In genomic region chr19:41934124-41934523, GRCm38 (mm10) we compare ENCODE assay signal across 8 mouse cellular contexts. TPM values are rescaled to one million over a fixed set of nuclear protein-coding genes. Genes with fewer than 3 reads are reported as not detected.
DNase-seq lines count a peak whose midpoint lies in the region; TF ChIP-seq lines count a peak whose summit lies in the region.

No protein-coding gene starts in this region.

- peaks cover 49% of the 10 kb centered on the region for H3K36me3 ChIP-seq in heart, embryonic 10.5 days
- peaks cover 3 to 23% of the 10 kb centered on the region in 2 experiments for H3K36me3 ChIP-seq in MEL (ENCODE audit: control insufficient read depth in 1 of 2, insufficient read depth in 2 of 2, low read length in 2 of 2)
- peaks cover 53% of the 10 kb centered on the region for H3K36me3 ChIP-seq in hindbrain, embryonic 10.5 days

- H3K9me3 ChIP-seq in heart, embryonic 10.5 days: no peaks in the 10 kb centered on the region
- H3K9me3 ChIP-seq in MEL (replicated peaks; ENCODE audit: insufficient read depth, low read length): no peaks in the 10 kb centered on the region
- H3K9me3 ChIP-seq in hindbrain, embryonic 10.5 days: no peaks in the 10 kb centered on the region

- WGBS in heart, embryonic 10.5 days: 37% methylated on average over 6 of the region's 6 CpGs
- WGBS in hindbrain, embryonic 10.5 days: 45% methylated on average over 6 of the region's 6 CpGs

- peak overlapping the region; percentile 78 for H3K9ac ChIP-seq in MEL (ENCODE audit: control insufficient read depth, low read depth, low read length, poor library complexity, severe bottlenecking)

- H3K27me3 ChIP-seq in heart, embryonic 10.5 days (ENCODE audit: insufficient read depth, poor library complexity, severe bottlenecking): no peaks in the 10 kb centered on the region
- H3K27me3 ChIP-seq in MEL (ENCODE audit: control insufficient read depth in 1 of 2, insufficient read depth in 2 of 2, low read length in 2 of 2): no peaks in the 10 kb centered on the region
- no peaks in the 10 kb centered on the region for H3K27me3 ChIP-seq in hindbrain, embryonic 10.5 days (ENCODE audit: insufficient read depth, poor library complexity, severe bottlenecking)

- TF ChIP-seq RAD21 in MEL (IDR thresholded peaks at IDR 0.05; ENCODE audit: low read depth, low read length): no peak

- DNase-seq in heart, embryonic 10.5 days (ENCODE audit: low spot score): no peak
- DNase-seq in heart, adult 8-10 months (ENCODE audit: low spot score): no peak
- DNase-seq in MEL (ENCODE audit: low read depth, low spot score): peak; percentile 59
- DNase-seq in hindbrain, embryonic 10.5 days (ENCODE audit: low spot score): no peak
- DNase-seq in mesoderm, embryonic 11.5 days (ENCODE audit: low read depth, low spot score): peak; percentile 19
- DNase-seq in layer of hippocampus, adult 18-20 months (ENCODE audit: low spot score in 2 of 2): no peak
- DNase-seq in adrenal gland, adult (ENCODE audit: inconsistent age in 2 of 2, low spot score in 1 of 2): no peak
- DNase-seq in layer of hippocampus, postnatal 25 days (ENCODE audit: extremely low spot score in 1 of 2, low spot score in 1 of 2): no peak

- no peak for TF ChIP-seq CTCF in MEL (IDR thresholded peaks at IDR 0.05 in 2 of 3, conservative IDR thresholded peaks at IDR 0.05 in 1 of 3; ENCODE audit: control insufficient read depth in 1 of 3, insufficient read depth in 1 of 3, low read depth in 2 of 3, low read length in 3 of 3, poor library complexity in 1 of 3, severe bottlenecking in 1 of 3)

- H3K4me1 ChIP-seq in heart, embryonic 10.5 days: peaks cover 14% of the 10 kb centered on the region
- peaks cover 4 to 15% of the 10 kb centered on the region in 2 experiments for H3K4me1 ChIP-seq in MEL (ENCODE audit: control insufficient read depth in 1 of 2, insufficient read depth in 2 of 2, low read length in 2 of 2)
- H3K4me1 ChIP-seq in hindbrain, embryonic 10.5 days (replicated peaks): peaks cover 22% of the 10 kb centered on the region

- peaks cover 46% of the 10 kb centered on the region for H3K79me2 ChIP-seq in MEL (ENCODE audit: control insufficient read depth, insufficient read depth, low read length, poor library complexity)

- H3K4me3 ChIP-seq in heart, embryonic 10.5 days: peak overlapping the region; percentile 86
- H3K4me3 ChIP-seq in MEL (ENCODE audit: control insufficient read depth in 1 of 2, insufficient read depth in 1 of 2, low read depth in 2 of 2, low read length in 2 of 2): peak overlapping the region; percentile 75 to 81
- H3K4me3 ChIP-seq in hindbrain, embryonic 10.5 days: peak overlapping the region; percentile 91

- TF ChIP-seq EP300 in MEL (IDR thresholded peaks at IDR 0.05; ENCODE audit: low read depth in 1 of 2, low read length in 2 of 2): no peak; a peak in 1 of 4 replicates

- H3K27ac ChIP-seq in heart, embryonic 10.5 days: no peak overlapping the region
- no peak overlapping the region for H3K27ac ChIP-seq in MEL (ENCODE audit: control insufficient read depth, low read depth, low read length)
- peak overlapping the region; percentile 92 for H3K27ac ChIP-seq in hindbrain, embryonic 10.5 days

- TF ChIP-seq POLR2A in MEL (IDR thresholded peaks at IDR 0.05; ENCODE audit: control insufficient read depth in 1 of 2, insufficient read depth in 1 of 2, low read depth in 1 of 2, low read length in 2 of 2, poor library complexity in 1 of 2): no peak

TF ChIP-seq in MEL, 35 proteins besides CTCF, POLR2A, EP300 and RAD21:
- peak; percentile 42 for TF ChIP-seq TAL1 (IDR thresholded peaks at IDR 0.05; ENCODE audit: low read length)
- TF ChIP-seq ETS1 (IDR thresholded peaks at IDR 0.05; ENCODE audit: low read depth, low read length): no peak
- peak; percentile 21; the same call in 1 of the 2 replicates for TF ChIP-seq ZMIZ1 (IDR thresholded peaks at IDR 0.05; ENCODE audit: low read depth, low read length)
- TF ChIP-seq MXI1 (IDR thresholded peaks at IDR 0.05; ENCODE audit: low read depth, low read length): no peak
- no peak for TF ChIP-seq MAZ (IDR thresholded peaks at IDR 0.05; ENCODE audit: low read depth, low read length)
- no peak for TF ChIP-seq MEF2A (IDR thresholded peaks at IDR 0.05; ENCODE audit: extremely low read depth, insufficient replicate concordance, low read depth, low read length, poor library complexity, severe bottlenecking)
- TF ChIP-seq HCFC1 (IDR thresholded peaks at IDR 0.05; ENCODE audit: low read depth, low read length): no peak
- TF ChIP-seq NRF1 (IDR thresholded peaks at IDR 0.05; ENCODE audit: insufficient read depth, low read depth, low read length, poor library complexity, severe bottlenecking): no peak
- peak; percentile 43; the same call in 1 of the 2 replicates for TF ChIP-seq GATA1 (IDR thresholded peaks at IDR 0.05; ENCODE audit: low read depth, low read length)
- no peak for TF ChIP-seq GABPA (IDR thresholded peaks at IDR 0.05; ENCODE audit: low read depth, low read length)

RNA-seq across cellular contexts. Expression of gene Zdhhc16, which starts 0.8 kb away (rescaled TPM):
- 73.4 and 78.9 TPM in 2 replicates for polyA plus RNA-seq in heart, embryonic 10.5 days (2016; fragmentation: Nextera tagmentation; extraction: Ambion mirVana)
- total RNA-seq in heart, adult 8-10 months (2022): 10 to 100 TPM; 12.4 to 14.1 (median 13.1) TPM
- total RNA-seq in MEL (2012; rRNA removed): 95.2 and 99.2 TPM in 2 replicates
- 100 to 1,000 TPM in 1 of 2 experiments, not detected in 1; 128 TPM for polyA plus RNA-seq in MEL (2012; ENCODE audit: insufficient read depth in 1 of 2, insufficient read length in 2 of 2, low read depth in 1 of 2, low replicate concordance in 2 of 2, missing spikeins in 1 of 2)
- 87.1 and 92.5 TPM in 2 replicates for polyA plus RNA-seq in hindbrain, embryonic 10.5 days (2016; fragmentation: Nextera tagmentation; extraction: Ambion mirVana)
- 10 to 100 TPM; 34.6 to 38.8 TPM for total RNA-seq in layer of hippocampus, adult 18-20 months (2021)
- total RNA-seq in layer of hippocampus, postnatal 25 days (2021): 10 to 100 TPM; 46.4 to 50.9 TPM

RNA-seq across cellular contexts. Expression of gene Exosc1, which starts 0.9 kb away (rescaled TPM):
- polyA plus RNA-seq in heart, embryonic 10.5 days (2016; fragmentation: Nextera tagmentation; extraction: Ambion mirVana): 60.1 and 78.1 TPM in 2 replicates
- total RNA-seq in heart, adult 8-10 months (2022): 10 to 100 TPM; 11.9 to 14.7 (median 13.7) TPM
- 101 and 118 TPM in 2 replicates for total RNA-seq in MEL (2012; rRNA removed)
- 100 to 1,000 TPM; 162 to 390 TPM for polyA plus RNA-seq in MEL (2012; ENCODE audit: insufficient read depth in 1 of 2, insufficient read length in 2 of 2, low read depth in 1 of 2, low replicate concordance in 2 of 2, missing spikeins in 1 of 2)
- 75.5 and 92.1 TPM in 2 replicates for polyA plus RNA-seq in hindbrain, embryonic 10.5 days (2016; fragmentation: Nextera tagmentation; extraction: Ambion mirVana)
- total RNA-seq in layer of hippocampus, adult 18-20 months (2021): 10 to 100 TPM; 24.9 to 28.3 TPM
- total RNA-seq in layer of hippocampus, postnatal 25 days (2021): 10 to 100 TPM; 28.3 to 32.4 TPM

RNA-seq across cellular contexts. Expression of gene Pgam1, which starts 22.4 kb away (rescaled TPM):
- polyA plus RNA-seq in heart, embryonic 10.5 days (2016; fragmentation: Nextera tagmentation; extraction: Ambion mirVana): 1,222 and 1,272 TPM in 2 replicates
- 100 to 1,000 TPM in 3 of 4 experiments, 10 to 100 TPM in 1; 94.6 to 149 (median 113) TPM for total RNA-seq in heart, adult 8-10 months (2022)
- total RNA-seq in MEL (2012; rRNA removed): 267 and 714 TPM in 2 replicates
- polyA plus RNA-seq in MEL (2012; ENCODE audit: insufficient read depth in 1 of 2, insufficient read length in 2 of 2, low read depth in 1 of 2, low replicate concordance in 2 of 2, missing spikeins in 1 of 2): 100 to 1,000 TPM; 220 to 756 TPM
- polyA plus RNA-seq in hindbrain, embryonic 10.5 days (2016; fragmentation: Nextera tagmentation; extraction: Ambion mirVana): 900 and 1,138 TPM in 2 replicates
- 100 to 1,000 TPM; 541 to 553 TPM for total RNA-seq in layer of hippocampus, adult 18-20 months (2021)
- 100 to 1,000 TPM; 510 to 584 TPM for total RNA-seq in layer of hippocampus, postnatal 25 days (2021)

RNA-seq across cellular contexts. Expression of gene Rrp12, which starts 38.2 kb away (rescaled TPM):
- 25.1 and 25.8 TPM in 2 replicates for polyA plus RNA-seq in heart, embryonic 10.5 days (2016; fragmentation: Nextera tagmentation; extraction: Ambion mirVana)
- 10 to 100 TPM; 16.4 to 18.7 (median 18.5) TPM for total RNA-seq in heart, adult 8-10 months (2022)
- total RNA-seq in MEL (2012; rRNA removed): 93.8 and 106 TPM in 2 replicates
- 100 to 1,000 TPM in 1 of 2 experiments, 10 to 100 TPM in 1; 44.5 to 134 TPM for polyA plus RNA-seq in MEL (2012; ENCODE audit: insufficient read depth in 1 of 2, insufficient read length in 2 of 2, low read depth in 1 of 2, low replicate concordance in 2 of 2, missing spikeins in 1 of 2)
- 27.3 and 34.1 TPM in 2 replicates for polyA plus RNA-seq in hindbrain, embryonic 10.5 days (2016; fragmentation: Nextera tagmentation; extraction: Ambion mirVana)
- 10 to 100 TPM; 31.8 to 32.2 TPM for total RNA-seq in layer of hippocampus, adult 18-20 months (2021)
- 10 to 100 TPM; 32.9 to 33.5 TPM for total RNA-seq in layer of hippocampus, postnatal 25 days (2021)

RNA-seq across cellular contexts. Expression of gene Mms19, which starts 46.8 kb away (rescaled TPM):
- polyA plus RNA-seq in heart, embryonic 10.5 days (2016; fragmentation: Nextera tagmentation; extraction: Ambion mirVana): 25.4 and 27.0 TPM in 2 replicates
- 10 to 100 TPM; 16.0 to 23.9 (median 20.6) TPM for total RNA-seq in heart, adult 8-10 months (2022)
- 23.7 and 25.6 TPM in 2 replicates for total RNA-seq in MEL (2012; rRNA removed)
- polyA plus RNA-seq in MEL (2012; ENCODE audit: insufficient read depth in 1 of 2, insufficient read length in 2 of 2, low read depth in 1 of 2, low replicate concordance in 2 of 2, missing spikeins in 1 of 2): 10 to 100 TPM in 1 of 2 experiments, not detected in 1; 88.6 TPM
- polyA plus RNA-seq in hindbrain, embryonic 10.5 days (2016; fragmentation: Nextera tagmentation; extraction: Ambion mirVana): 32.2 and 39.5 TPM in 2 replicates
- 10 to 100 TPM; 28.7 to 34.6 TPM for total RNA-seq in layer of hippocampus, adult 18-20 months (2021)
- total RNA-seq in layer of hippocampus, postnatal 25 days (2021): 10 to 100 TPM; 28.6 to 42.0 TPM

Comparison
In these comparisons a context has a peak if more than half of its experiments do, and no peak if none do; other contexts are left out.
1. DNase-seq: peak in MEL (single experiment) and mesoderm, embryonic 11.5 days (single experiment); none in heart, embryonic 10.5 days (single experiment), heart, adult 8-10 months (single experiment), hindbrain, embryonic 10.5 days (single experiment), layer of hippocampus, adult 18-20 months (0 of 2), adrenal gland, adult (0 of 2) and layer of hippocampus, postnatal 25 days (0 of 2).
2. Peak in every context shown above with its lines, with median percentiles within 50 percentile points of each other: H3K4me3 ChIP-seq.